Mouse (Mus musculus): Measurements from ENCODE around the gene Olfr74. TPM values are rescaled to one million over a fixed set of nuclear protein-coding genes. Genes with fewer than 3 reads are reported as not detected.
"Not testable (repeated sequence)": the region's sequence is repeated elsewhere in the genome, so short reads cannot be mapped to it uniquely, and the experiment has no call there.

Olfr74 gene
- not detected for total RNA-seq (2021)
- long read RNA-seq, experiment 1, result 0 reads
- long read RNA-seq, experiment 2, result 0 reads

GRCm38 (mm10) chr2:87974563-87974962 is at the start of gene Olfr74:
Olfr74 (minus strand) TSS chr2:87974663.
- no peak for DNase-seq

GRCm38 (mm10) chr2:88022474-88022873 is 48.0 kb upstream of the Olfr74 start, which contains the start of gene Olfr1161:
Olfr1161 (plus strand) TSS chr2:88022774.
- DNase-seq, result not testable (repeated sequence)

DNA sequence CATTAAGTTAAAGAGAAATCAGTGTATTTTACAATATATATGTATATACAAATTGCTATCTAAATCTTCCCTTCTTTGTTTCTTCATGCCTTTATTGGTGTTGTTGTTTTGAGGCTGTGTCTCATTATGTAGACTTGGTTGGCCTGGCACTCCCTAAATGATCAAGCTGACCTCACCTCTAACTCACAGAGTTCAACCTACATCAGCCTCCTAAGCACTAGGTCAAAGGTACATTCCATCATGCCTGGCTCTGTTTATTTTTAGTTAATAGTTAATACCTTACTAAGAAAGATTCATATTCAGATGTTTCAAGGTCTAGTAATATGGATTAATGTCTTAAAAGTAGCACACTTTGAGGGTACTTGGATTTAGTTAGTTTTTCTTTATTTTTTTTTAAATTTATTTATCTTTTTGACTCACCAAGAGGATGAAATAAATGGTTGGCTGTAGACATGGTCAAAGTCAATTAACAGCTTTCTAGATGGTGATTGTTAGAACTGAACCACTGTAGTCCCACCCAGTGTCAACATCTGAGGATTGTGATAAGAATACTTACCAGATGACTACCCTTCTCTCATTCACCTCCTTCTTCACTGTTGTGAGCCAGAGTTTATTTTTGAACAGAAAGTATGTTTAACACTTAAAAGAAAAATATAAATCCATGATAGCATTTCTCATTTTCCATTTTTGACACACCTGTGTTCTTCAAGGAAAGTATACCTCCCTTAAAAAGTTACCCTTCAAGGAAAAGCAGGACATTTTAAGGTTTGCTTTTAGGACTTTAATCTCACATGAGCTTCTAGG is 33.3 kb upstream of the Olfr74 start, which contains the start of gene Olfr1160:
Gene Olfr1160 (minus strand): TSS at position 754 of the 804 bp plus-strand sequence.
- no peak for DNase-seq

DNA sequence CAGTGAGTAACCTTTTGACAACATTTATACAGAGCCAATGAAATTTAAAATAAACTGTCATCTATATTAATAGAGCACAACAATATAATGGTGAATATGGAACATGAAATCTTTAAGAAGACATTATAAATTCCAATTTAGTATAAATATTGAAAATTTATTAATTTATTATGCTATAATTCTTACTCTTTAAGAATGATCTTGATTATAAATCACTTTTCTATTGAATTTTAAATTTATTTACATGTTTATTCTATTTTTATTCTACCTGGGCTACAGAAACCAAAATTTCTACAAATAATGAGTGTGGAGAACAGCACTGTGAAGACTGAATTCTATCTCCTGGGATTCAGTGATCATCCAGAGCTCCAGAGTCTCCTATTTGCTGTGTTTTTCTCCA is 15.3 kb upstream of the Olfr74 start, which contains the start of gene Olfr1158:
Gene Olfr1158 (plus strand): TSS at position 301 of the 400 bp plus-strand sequence.
- DNase-seq, result no peak

DNA sequence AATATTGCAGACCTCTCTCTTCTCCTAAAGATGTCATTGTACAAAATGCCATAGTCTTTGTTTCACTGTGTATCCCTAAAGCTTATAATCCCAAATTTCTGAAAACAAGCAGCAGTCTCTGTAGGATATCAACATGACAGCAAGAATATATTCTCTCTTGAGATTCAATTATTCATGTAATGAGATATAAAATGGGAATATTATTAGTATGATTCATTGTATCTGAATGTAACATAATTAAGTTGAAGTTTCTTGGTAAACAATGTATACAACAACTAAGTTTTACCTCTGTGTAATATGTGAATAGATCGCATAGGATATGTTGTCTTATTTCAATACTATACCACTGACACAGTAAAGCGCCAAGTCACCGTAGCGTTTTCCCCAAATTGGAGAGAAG is 6.3 kb downstream of the Olfr74 start, which contains the start of gene Olfr1157:
Gene Olfr1157 (minus strand): TSS at position 101 of the 400 bp plus-strand sequence.
- no peak for DNase-seq

DNA sequence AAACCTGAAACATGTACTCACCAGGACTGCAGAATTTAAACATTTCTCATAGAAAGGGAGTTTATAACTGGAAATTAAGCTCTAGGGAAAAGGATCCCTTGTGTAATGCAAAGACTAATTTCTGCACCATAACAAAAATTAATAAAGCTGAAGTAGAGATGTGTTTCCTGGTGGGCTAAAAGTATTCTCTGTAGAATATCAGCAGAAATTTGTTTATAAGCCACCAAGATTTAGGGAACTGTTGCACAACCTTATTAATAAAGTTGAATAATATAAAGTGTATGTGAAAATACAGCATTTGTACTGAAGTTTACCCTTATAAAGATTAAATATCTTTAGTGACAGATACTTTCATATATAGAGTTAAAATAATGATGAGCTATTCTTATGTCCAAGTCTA is 21.5 kb downstream of the Olfr74 start, which contains the start of gene Olfr1156:
Gene Olfr1156 (minus strand): TSS at position 101 of the 400 bp plus-strand sequence.
- DNase-seq, result no peak

DNA sequence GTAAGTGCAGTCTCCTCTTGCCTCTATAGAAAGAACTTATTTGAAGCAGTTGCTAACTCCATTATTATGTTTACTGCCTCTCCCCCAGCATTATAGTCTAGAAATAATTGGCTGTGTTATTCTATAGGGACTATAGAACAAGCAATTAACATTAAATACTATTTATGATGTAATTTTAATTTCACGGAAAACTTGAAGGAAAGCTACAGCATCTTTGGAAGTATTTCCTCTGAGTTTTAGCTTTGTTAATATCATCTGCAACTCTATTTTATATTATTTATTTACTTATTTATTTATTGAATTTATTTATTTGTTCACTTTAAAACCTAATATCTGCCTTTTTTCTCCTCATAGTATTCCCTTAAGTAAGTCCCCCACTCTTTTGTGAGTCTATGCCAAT is 29.4 kb downstream of the Olfr74 start, which contains the start of gene Olfr1155:
Gene Olfr1155 (minus strand): TSS at position 101 of the 400 bp plus-strand sequence.
- DNase-seq, result no peak

Other genes starting within 250 kb of the Olfr74 start
- gene Olfr1138, start 234.7 kb downstream of the Olfr74 start, total RNA-seq (2021), result not detected
- not detected for gene Olfr1140, start 230.9 kb downstream of the Olfr74 start, total RNA-seq (2021)
- not detected for gene Olfr1141, start 220.7 kb downstream of the Olfr74 start, total RNA-seq (2021)
- gene Olfr152, start 195.2 kb downstream of the Olfr74 start, total RNA-seq (2021), result not detected
- gene Olfr1143, start 174.1 kb downstream of the Olfr74 start, total RNA-seq (2021), result not detected
- gene Olfr1145, start 164.8 kb downstream of the Olfr74 start, total RNA-seq (2021), result not detected
- not detected for gene Olfr1148, start 144.1 kb downstream of the Olfr74 start, total RNA-seq (2021)
- gene Olfr1150-ps1, start 130.7 kb downstream of the Olfr74 start, total RNA-seq (2021), result not detected
- gene Olfr1151, start 118.8 kb downstream of the Olfr74 start, total RNA-seq (2021), result not detected
- not detected for gene Olfr1152, start 108.2 kb downstream of the Olfr74 start, total RNA-seq (2021)
- not detected for gene Olfr1153, start 79.7 kb downstream of the Olfr74 start, total RNA-seq (2021)
- not detected for gene Olfr1154, start 69.5 kb downstream of the Olfr74 start, total RNA-seq (2021)
- not detected for gene Olfr1155, start 29.5 kb downstream of the Olfr74 start, total RNA-seq (2021)
- gene Olfr1156, start 21.6 kb downstream of the Olfr74 start, total RNA-seq (2021), result not detected
- not detected for gene Olfr1157, start 6.4 kb downstream of the Olfr74 start, total RNA-seq (2021)
- gene Olfr1158, start 15.4 kb upstream of the Olfr74 start, total RNA-seq (2021), result not detected
- not detected for gene Olfr1160, start 33.6 kb upstream of the Olfr74 start, total RNA-seq (2021)
- not detected for gene Olfr1161, start 48.1 kb upstream of the Olfr74 start, total RNA-seq (2021)
- gene Olfr73, start 63.0 kb upstream of the Olfr74 start, total RNA-seq (2021), result not detected
- not detected for gene Olfr1162, start 76.5 kb upstream of the Olfr74 start, total RNA-seq (2021)
- not detected for gene Olfr1163, start 97.2 kb upstream of the Olfr74 start, total RNA-seq (2021)
- not detected for gene Olfr1164, start 119.3 kb upstream of the Olfr74 start, total RNA-seq (2021)
- gene Olfr1166, start 153.6 kb upstream of the Olfr74 start, total RNA-seq (2021), result not detected
- gene Olfr1167, start 180.5 kb upstream of the Olfr74 start, total RNA-seq (2021), result not detected
- not detected for gene Olfr1168, start 207.2 kb upstream of the Olfr74 start, total RNA-seq (2021)